Mouse (Mus musculus): ENCODE results near the gene Pip5kl1.

The Pip5kl1 gene

GRCm38 (mm10) chr2:32574497-32574896, at the start of gene Pip5kl1:
Pip5kl1 (plus strand) TSS chr2:32574797.
- DNase-seq (ENCODE audit: low read depth, low spot score), result no peak

- no peak for DNase-seq (ENCODE audit: low read depth, low spot score)
Measured at GRCm38 (mm10) chr2:32525816-32526215, 48.8 kb upstream of the Pip5kl1 start.

GRCm38 (mm10) chr2:32527468-32527966, 47.1 kb upstream of the Pip5kl1 start:
- DNase-seq (ENCODE audit: low read depth, low spot score), result no peak

- no peak for DNase-seq (ENCODE audit: low read depth, low spot score)
Measured at GRCm38 (mm10) chr2:32528326-32528725, 46.3 kb upstream of the Pip5kl1 start.

GRCm38 (mm10) chr2:32530479-32530878, 44.1 kb upstream of the Pip5kl1 start:
- DNase-seq (ENCODE audit: low read depth, low spot score), result no peak

- DNase-seq (ENCODE audit: low read depth, low spot score), result no peak
Measured at GRCm38 (mm10) chr2:32533163-32533562, 41.4 kb upstream of the Pip5kl1 start.

GRCm38 (mm10) chr2:32534061-32534732, 40.4 kb upstream of the Pip5kl1 start:
- DNase-seq (ENCODE audit: low read depth, low spot score), result no peak

GRCm38 (mm10) chr2:32534733-32535471, 39.7 kb upstream of the Pip5kl1 start, which contains the start of gene Fam102a:
Fam102a (plus strand) TSS chr2:32535332.
- DNase-seq (ENCODE audit: low read depth, low spot score), result peak; percentile 81

GRCm38 (mm10) chr2:32535501-32535991, 39.1 kb upstream of the Pip5kl1 start:
- no peak for DNase-seq (ENCODE audit: low read depth, low spot score)

GRCm38 (mm10) chr2:32536086-32536633, 38.4 kb upstream of the Pip5kl1 start:
- no peak for DNase-seq (ENCODE audit: low read depth, low spot score)

- DNase-seq (ENCODE audit: low read depth, low spot score), result no peak
Measured at GRCm38 (mm10) chr2:32536634-32537359, 37.8 kb upstream of the Pip5kl1 start.

- no peak for DNase-seq (ENCODE audit: low read depth, low spot score)
Measured at GRCm38 (mm10) chr2:32537360-32537905, 37.2 kb upstream of the Pip5kl1 start.

- no peak for DNase-seq (ENCODE audit: low read depth, low spot score)
Measured at GRCm38 (mm10) chr2:32537941-32538340, 36.7 kb upstream of the Pip5kl1 start.

- no peak for DNase-seq (ENCODE audit: low read depth, low spot score)
Measured at GRCm38 (mm10) chr2:32538461-32538860, 36.1 kb upstream of the Pip5kl1 start.

- no peak for DNase-seq (ENCODE audit: low read depth, low spot score)
Measured at GRCm38 (mm10) chr2:32539452-32539981, 35.1 kb upstream of the Pip5kl1 start.

- DNase-seq (ENCODE audit: low read depth, low spot score), result no peak
Measured at GRCm38 (mm10) chr2:32541333-32541908, 33.2 kb upstream of the Pip5kl1 start.

GRCm38 (mm10) chr2:32541986-32542573, 32.5 kb upstream of the Pip5kl1 start:
- no peak for DNase-seq (ENCODE audit: low read depth, low spot score)

GRCm38 (mm10) chr2:32543031-32543449, 31.6 kb upstream of the Pip5kl1 start:
- DNase-seq (ENCODE audit: low read depth, low spot score), result no peak

GRCm38 (mm10) chr2:32546951-32547350, 27.6 kb upstream of the Pip5kl1 start:
- DNase-seq (ENCODE audit: low read depth, low spot score), result no peak

- no peak for DNase-seq (ENCODE audit: low read depth, low spot score)
Measured at GRCm38 (mm10) chr2:32547380-32547779, 27.2 kb upstream of the Pip5kl1 start.
